Mouse (Mus musculus): ENCODE data around the gene Olfr954. TPM values are rescaled to one million over a fixed set of nuclear protein-coding genes. Genes with fewer than 3 reads are reported as not detected.

Olfr954 gene
- not detected in 2 replicates for polyA plus RNA-seq (2014; fragmentation: Nextera tagmentation; extraction: Ambion mirVana)

DNA sequence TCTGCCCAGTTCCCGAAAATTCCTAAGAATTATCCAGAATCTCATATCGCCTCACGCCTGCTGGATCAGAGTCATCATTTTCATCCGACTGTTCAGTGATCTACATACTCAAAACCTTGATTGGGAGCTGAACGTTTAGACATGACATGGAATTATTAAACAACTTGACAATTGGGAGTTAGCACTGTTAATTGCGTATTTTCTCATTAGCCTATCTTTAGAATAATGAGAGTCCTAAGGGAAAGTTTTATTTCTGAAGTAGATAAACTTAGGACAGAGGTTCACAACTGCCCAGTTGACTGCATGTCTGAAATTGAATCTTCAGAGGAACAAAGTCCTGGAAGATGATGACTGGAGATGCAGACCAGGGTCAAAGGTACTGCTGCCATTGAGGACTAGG lies at the start of gene Olfr954:
TSS of gene Olfr954 (plus strand) at position 301 of the 400 bp plus-strand sequence.
- Histone ChIP-seq H3K27me3 (ENCODE audit: control insufficient read depth, insufficient read depth, low read length) (no peaks in the 10 kb centered on the region), H3K9me3 (ENCODE audit: control insufficient read depth, low read length) (no peaks in the 10 kb centered on the region), H3K27ac (ENCODE audit: low read depth, low read length) (no peak within 1 kb of the TSS), H3K4me3 (ENCODE audit: low read depth, low read length) (no peak within 1 kb of the TSS), H3K4me2 (ENCODE audit: low read depth, low read length, severe bottlenecking) (no peak within 1 kb of the TSS), H3K36me3 (ENCODE audit: control insufficient read depth, insufficient read depth, low read length) (no peaks in the 10 kb centered on the region), H3K9ac (ENCODE audit: low read length) (no peak within 1 kb of the TSS), H3K4me1 (replicated peaks; ENCODE audit: control insufficient read depth, insufficient read depth, low read length) (no peaks in the 10 kb centered on the region)
- ATAC-seq (replicated peaks; ENCODE audit: low FRiP score) (no peak), DNase-seq (ENCODE audit: low spot score) (no peak)
- 87% methylated on average over 6 of the region's 6 CpGs for WGBS

DNA sequence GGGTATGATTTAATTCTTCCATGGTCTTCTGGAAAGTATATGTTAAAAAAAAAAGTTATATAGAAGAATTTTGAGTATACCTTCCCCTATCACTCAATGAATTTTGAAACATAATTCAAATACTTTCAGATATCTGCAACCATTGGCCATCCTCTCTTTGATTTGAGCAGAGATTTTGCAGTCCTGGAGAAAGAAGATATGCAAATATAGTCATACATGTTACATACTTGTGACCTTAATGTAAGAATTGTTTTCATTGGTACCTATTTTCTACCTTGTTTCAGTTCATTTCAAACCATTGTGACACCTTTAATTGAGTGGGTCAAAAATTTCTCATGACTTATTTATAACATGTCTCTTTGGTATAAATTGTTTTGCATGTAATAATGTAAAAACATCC lies 29.5 kb upstream of the Olfr954 start, which contains the start of gene Olfr952:
TSS of gene Olfr952 (minus strand) at position 101 of the 400 bp plus-strand sequence.
- DNase-seq (ENCODE audit: low spot score) (no peak), ATAC-seq (replicated peaks; ENCODE audit: low FRiP score) (no peak)
- H3K9me3 ChIP-seq (ENCODE audit: control insufficient read depth, low read length) = no peaks in the 10 kb centered on the region
- no peak within 1 kb of the TSS for H3K4me2 ChIP-seq (ENCODE audit: low read depth, low read length, severe bottlenecking)
- H3K4me3 ChIP-seq (ENCODE audit: low read depth, low read length) = no peak within 1 kb of the TSS
- no peaks in the 10 kb centered on the region for H3K4me1 ChIP-seq (replicated peaks; ENCODE audit: control insufficient read depth, insufficient read depth, low read length)
- H3K27ac ChIP-seq (ENCODE audit: low read depth, low read length) = no peak within 1 kb of the TSS
- no peak within 1 kb of the TSS for H3K9ac ChIP-seq (ENCODE audit: low read length)
- no peaks in the 10 kb centered on the region for H3K27me3 ChIP-seq (ENCODE audit: control insufficient read depth, insufficient read depth, low read length)
- H3K36me3 ChIP-seq (ENCODE audit: control insufficient read depth, insufficient read depth, low read length) = no peaks in the 10 kb centered on the region

DNA sequence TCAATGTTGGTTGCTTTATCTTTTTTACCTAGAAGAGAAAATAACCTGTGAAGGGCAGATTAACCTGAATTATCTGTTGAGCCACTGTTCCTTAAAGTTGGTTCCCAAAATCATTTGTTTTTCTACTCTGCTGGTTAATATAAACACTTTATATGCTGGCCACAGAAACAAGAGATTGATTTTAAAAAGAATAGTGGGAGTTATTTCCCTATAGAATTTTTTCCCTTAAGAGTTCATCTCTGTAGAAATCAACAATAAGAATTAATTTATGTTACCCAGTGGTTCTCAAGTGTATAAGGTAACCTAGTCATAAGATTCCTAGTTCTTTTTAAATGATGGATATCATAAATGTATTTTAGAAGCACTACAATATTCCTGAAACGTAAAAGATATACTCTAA lies 15.3 kb downstream of the Olfr954 start, which contains the start of gene Olfr955:
TSS of gene Olfr955 (minus strand) at position 101 of the 400 bp plus-strand sequence.
- 72% methylated on average over 1 of the region's 1 CpGs for WGBS
- Histone ChIP-seq H3K4me3 (ENCODE audit: low read depth, low read length) (no peak within 1 kb of the TSS), H3K9me3 (ENCODE audit: control insufficient read depth, low read length) (no peaks in the 10 kb centered on the region), H3K36me3 (ENCODE audit: control insufficient read depth, insufficient read depth, low read length) (no peaks in the 10 kb centered on the region), H3K27ac (ENCODE audit: low read depth, low read length) (no peak within 1 kb of the TSS), H3K4me1 (replicated peaks; ENCODE audit: control insufficient read depth, insufficient read depth, low read length) (no peaks in the 10 kb centered on the region), H3K9ac (ENCODE audit: low read length) (no peak within 1 kb of the TSS), H3K4me2 (ENCODE audit: low read depth, low read length, severe bottlenecking) (no peak within 1 kb of the TSS), H3K27me3 (ENCODE audit: control insufficient read depth, insufficient read depth, low read length) (no peaks in the 10 kb centered on the region)
- no peak for ATAC-seq (replicated peaks; ENCODE audit: low FRiP score)
- DNase-seq (ENCODE audit: low spot score) = no peak

DNA sequence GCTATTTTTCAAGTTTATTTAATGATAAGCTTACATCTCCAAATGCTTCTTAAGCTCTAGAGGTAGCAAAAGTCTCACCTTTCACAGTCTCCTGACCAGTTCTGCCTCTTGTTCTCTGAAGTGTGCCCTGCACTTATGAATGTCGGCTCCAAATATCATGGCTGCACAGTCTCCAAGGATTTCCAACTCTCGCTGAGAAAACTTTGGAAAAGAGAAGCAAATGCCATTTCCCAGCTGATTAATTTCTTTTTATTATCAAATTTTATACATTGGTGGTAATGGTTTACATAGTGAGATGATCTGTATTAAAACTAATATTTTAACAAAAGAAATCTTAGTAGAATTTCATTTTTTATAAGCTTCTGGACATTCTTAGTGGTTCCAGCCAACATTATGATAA lies 37.4 kb downstream of the Olfr954 start, which contains the start of gene Olfr44:
TSS of gene Olfr44 (minus strand) at position 101 of the 400 bp plus-strand sequence.
- Histone ChIP-seq H3K27me3 (ENCODE audit: control insufficient read depth, insufficient read depth, low read length) (no peaks in the 10 kb centered on the region), H3K4me1 (replicated peaks; ENCODE audit: control insufficient read depth, insufficient read depth, low read length) (no peaks in the 10 kb centered on the region), H3K9me3 (ENCODE audit: control insufficient read depth, low read length) (no peaks in the 10 kb centered on the region), H3K4me2 (ENCODE audit: low read depth, low read length, severe bottlenecking) (no peak within 1 kb of the TSS), H3K36me3 (ENCODE audit: control insufficient read depth, insufficient read depth, low read length) (no peaks in the 10 kb centered on the region), H3K9ac (ENCODE audit: low read length) (no peak within 1 kb of the TSS), H3K27ac (ENCODE audit: low read depth, low read length) (no peak within 1 kb of the TSS), H3K4me3 (ENCODE audit: low read depth, low read length) (no peak within 1 kb of the TSS)
- 93% methylated on average over 2 of the region's 2 CpGs for WGBS
- DNase-seq (ENCODE audit: low spot score) = no peak
- ATAC-seq (replicated peaks; ENCODE audit: low FRiP score) = no peak

DNA sequence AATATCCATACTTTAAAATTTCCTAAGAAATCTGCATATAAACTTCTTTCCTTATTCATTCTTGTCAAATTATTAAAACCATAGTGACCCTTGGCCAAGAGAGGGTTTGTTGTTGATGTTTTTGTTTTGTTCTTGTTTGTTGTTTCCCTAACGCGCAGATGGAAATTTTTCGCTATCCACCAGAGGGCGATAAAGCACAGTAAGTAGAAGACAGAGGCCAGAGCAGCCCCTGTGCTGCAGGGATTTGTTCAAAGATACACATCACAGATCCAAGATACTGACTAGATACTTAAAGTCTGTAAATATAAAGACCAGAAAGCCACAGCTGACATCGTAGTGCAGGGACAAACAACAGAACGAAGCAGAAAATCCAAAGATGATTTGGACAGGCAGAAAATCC lies 52.5 kb downstream of the Olfr954 start:
- no peak overlapping the region for H3K27ac ChIP-seq (ENCODE audit: low read depth, low read length)
- DNase-seq (ENCODE audit: low spot score) (peak; percentile 74), ATAC-seq (replicated peaks; ENCODE audit: low FRiP score) (0 out of 2 replicates have a peak, but pooled peaks have one; percentile 63)
- no peaks in the 10 kb centered on the region for H3K36me3 ChIP-seq (ENCODE audit: control insufficient read depth, insufficient read depth, low read length)
- no peaks in the 10 kb centered on the region for H3K27me3 ChIP-seq (ENCODE audit: control insufficient read depth, insufficient read depth, low read length)
- H3K9me3 ChIP-seq (ENCODE audit: control insufficient read depth, low read length) = no peaks in the 10 kb centered on the region
- no peaks in the 10 kb centered on the region for H3K4me1 ChIP-seq (replicated peaks; ENCODE audit: control insufficient read depth, insufficient read depth, low read length)
- no peak overlapping the region for H3K4me2 ChIP-seq (ENCODE audit: low read depth, low read length, severe bottlenecking)
- H3K9ac ChIP-seq (ENCODE audit: low read length) = no peak overlapping the region
- 13% methylated on average over 6 of the region's 6 CpGs for WGBS
- H3K4me3 ChIP-seq (ENCODE audit: low read depth, low read length) = no peak overlapping the region

DNA sequence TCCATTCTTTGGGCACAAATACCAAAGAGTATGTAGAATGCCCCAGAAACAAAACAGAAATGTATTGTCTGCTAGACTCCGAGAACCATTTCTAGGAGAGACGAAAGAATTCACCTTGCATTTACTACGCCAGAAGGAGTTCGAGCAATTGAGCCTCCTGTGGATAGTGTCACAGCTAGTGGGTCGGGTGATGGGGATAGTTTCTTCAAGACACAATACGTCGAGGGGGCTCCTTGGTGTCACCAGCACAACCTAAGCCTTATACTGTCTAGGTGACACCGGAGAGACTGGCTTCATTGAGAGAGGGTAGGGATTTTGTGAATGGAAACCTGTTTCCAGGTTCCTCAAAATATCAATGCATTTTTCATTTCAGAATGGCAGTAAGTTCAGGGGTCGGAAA lies 52.9 kb downstream of the Olfr954 start:
- ATAC-seq (replicated peaks; ENCODE audit: low FRiP score) = no peak
- no peak for DNase-seq (ENCODE audit: low spot score)
- no peak overlapping the region for H3K27ac ChIP-seq (ENCODE audit: low read depth, low read length)
- H3K9me3 ChIP-seq (ENCODE audit: control insufficient read depth, low read length) = no peaks in the 10 kb centered on the region
- no peak overlapping the region for H3K4me2 ChIP-seq (ENCODE audit: low read depth, low read length, severe bottlenecking)
- no peak overlapping the region for H3K4me3 ChIP-seq (ENCODE audit: low read depth, low read length)
- H3K9ac ChIP-seq (ENCODE audit: low read length) = no peak overlapping the region
- WGBS = 80% methylated on average over 9 of the region's 9 CpGs
- no peaks in the 10 kb centered on the region for H3K36me3 ChIP-seq (ENCODE audit: control insufficient read depth, insufficient read depth, low read length)
- no peaks in the 10 kb centered on the region for H3K4me1 ChIP-seq (replicated peaks; ENCODE audit: control insufficient read depth, insufficient read depth, low read length)
- no peaks in the 10 kb centered on the region for H3K27me3 ChIP-seq (ENCODE audit: control insufficient read depth, insufficient read depth, low read length)

Other genes with a start within 250 kb of the Olfr954 start
- gene Olfr1537, start 206.7 kb upstream of the Olfr954 start, polyA plus RNA-seq (2014; fragmentation: Nextera tagmentation; extraction: Ambion mirVana) = not detected in 2 replicates
- gene Olfr945, start 179.9 kb upstream of the Olfr954 start, polyA plus RNA-seq (2014; fragmentation: Nextera tagmentation; extraction: Ambion mirVana) = not detected in 2 replicates
- gene Olfr948, start 130.7 kb upstream of the Olfr954 start, polyA plus RNA-seq (2014; fragmentation: Nextera tagmentation; extraction: Ambion mirVana) = not detected in 2 replicates
- gene Olfr951, start 69.3 kb upstream of the Olfr954 start, polyA plus RNA-seq (2014; fragmentation: Nextera tagmentation; extraction: Ambion mirVana) = not detected in 2 replicates
- gene Olfr952, start 29.6 kb upstream of the Olfr954 start, polyA plus RNA-seq (2014; fragmentation: Nextera tagmentation; extraction: Ambion mirVana) = not detected in 2 replicates
- not detected in 2 replicates for gene Olfr955, start 15.2 kb downstream of the Olfr954 start, polyA plus RNA-seq (2014; fragmentation: Nextera tagmentation; extraction: Ambion mirVana)
- gene Olfr44, start 37.3 kb downstream of the Olfr954 start, polyA plus RNA-seq (2014; fragmentation: Nextera tagmentation; extraction: Ambion mirVana) = not detected in 2 replicates
- gene Olfr957, start 59.1 kb downstream of the Olfr954 start, polyA plus RNA-seq (2014; fragmentation: Nextera tagmentation; extraction: Ambion mirVana) = not detected in 2 replicates
- not detected in 2 replicates for gene Olfr958, start 97.4 kb downstream of the Olfr954 start, polyA plus RNA-seq (2014; fragmentation: Nextera tagmentation; extraction: Ambion mirVana)
- gene Olfr959, start 118.9 kb downstream of the Olfr954 start, polyA plus RNA-seq (2014; fragmentation: Nextera tagmentation; extraction: Ambion mirVana) = not detected in 2 replicates
- gene AW551984, start 147.7 kb downstream of the Olfr954 start, polyA plus RNA-seq (2014; fragmentation: Nextera tagmentation; extraction: Ambion mirVana) = 16.0 and 17.4 TPM in 2 replicates
- gene Olfr148, start 154.0 kb downstream of the Olfr954 start, polyA plus RNA-seq (2014; fragmentation: Nextera tagmentation; extraction: Ambion mirVana) = not detected in 2 replicates
- not detected in 2 replicates for gene Olfr960, start 164.7 kb downstream of the Olfr954 start, polyA plus RNA-seq (2014; fragmentation: Nextera tagmentation; extraction: Ambion mirVana)
- not detected in 2 replicates for gene Olfr961, start 188.4 kb downstream of the Olfr954 start, polyA plus RNA-seq (2014; fragmentation: Nextera tagmentation; extraction: Ambion mirVana)
- gene Olfr963, start 210.5 kb downstream of the Olfr954 start, polyA plus RNA-seq (2014; fragmentation: Nextera tagmentation; extraction: Ambion mirVana) = not detected in 2 replicates